Mouse (Mus musculus): ENCODE results near the gene 1700061G19Rik. TPM values are rescaled to one million over a fixed set of nuclear protein-coding genes. Genes with fewer than 3 reads are reported as not detected.

Gene 1700061G19Rik
- total and polyA plus RNA-seq, 3 experiments, result 0.27 to 0.68 TPM; not detected in 1

DNA sequence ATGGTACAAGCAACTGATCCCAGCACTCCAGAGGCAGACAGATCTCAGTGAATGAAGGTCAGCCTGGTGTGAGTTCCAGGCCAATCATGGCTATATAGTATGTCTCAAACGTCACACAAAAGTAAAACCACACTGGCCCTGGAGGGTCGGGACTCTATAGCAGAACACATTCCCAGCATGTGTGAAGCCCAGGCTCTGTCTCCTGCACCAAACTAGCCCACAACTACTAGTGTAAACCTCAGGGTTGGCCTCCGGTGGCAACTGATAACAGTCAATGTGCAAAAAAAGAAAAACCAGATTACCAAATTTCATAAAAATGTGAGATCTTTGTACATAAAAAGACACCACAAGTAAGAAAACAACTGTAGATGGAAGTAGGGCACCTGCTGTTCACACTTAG, 37.7 kb downstream of the 1700061G19Rik start:
- no peaks in the 10 kb centered on the region; a peak in 2 of 4 replicates for H3K4me1 ChIP-seq (ENCODE audit: control insufficient read depth in 1 of 2, insufficient read depth in 2 of 2, low read length in 2 of 2)
- H3K9me3 ChIP-seq (replicated peaks; ENCODE audit: insufficient read depth, low read length), result no peaks in the 10 kb centered on the region
- H3K27ac ChIP-seq (ENCODE audit: control insufficient read depth, low read depth, low read length), result no peak overlapping the region
- H3K79me2 ChIP-seq (ENCODE audit: control insufficient read depth, insufficient read depth, low read length, poor library complexity), result no peaks in the 10 kb centered on the region
- DNase-seq (ENCODE audit: low read depth, low spot score), result no peak
- TF ChIP-seq SIN3A (IDR thresholded peaks at IDR 0.05; ENCODE audit: low read length) (no peak), TCF12 (IDR thresholded peaks at IDR 0.05; ENCODE audit: low read depth, low read length) (no peak), NRF1 (IDR thresholded peaks at IDR 0.05; ENCODE audit: insufficient read depth, low read depth, low read length, poor library complexity, severe bottlenecking) (no peak), RCOR1 (IDR thresholded peaks at IDR 0.05; ENCODE audit: low read depth, low read length) (no peak), TAL1 (IDR thresholded peaks at IDR 0.05; ENCODE audit: low read length) (no peak), TBP (IDR thresholded peaks at IDR 0.05; ENCODE audit: low read depth, low read length) (no peak), ELF1 (IDR thresholded peaks at IDR 0.05; ENCODE audit: low read depth, low read length) (no peak), HCFC1 (IDR thresholded peaks at IDR 0.05; ENCODE audit: low read depth, low read length) (no peak), EP300 (IDR thresholded peaks at IDR 0.05; ENCODE audit: low read depth in 1 of 2, low read length in 2 of 2) (no peak), KAT2A (conservative IDR thresholded peaks at IDR 0.05; ENCODE audit: low read depth, low read length) (no peak), ZNF384 (IDR thresholded peaks at IDR 0.05; ENCODE audit: low read depth, low read length) (no peak), CHD1 (IDR thresholded peaks at IDR 0.05; ENCODE audit: low read depth, low read length) (no peak), GABPA (IDR thresholded peaks at IDR 0.05; ENCODE audit: low read depth, low read length) (no peak), NELFE (IDR thresholded peaks at IDR 0.05; ENCODE audit: low read depth, low read length) (no peak), GATA1 (IDR thresholded peaks at IDR 0.05; ENCODE audit: low read depth, low read length) (no peak), MYB (IDR thresholded peaks at IDR 0.05; ENCODE audit: low read depth, low read length) (no peak), MAZ (IDR thresholded peaks at IDR 0.05; ENCODE audit: low read depth, low read length) (no peak), MAFK (IDR thresholded peaks at IDR 0.05; ENCODE audit: borderline replicate concordance, low read depth, low read length) (no peak), ZC3H11A (IDR thresholded peaks at IDR 0.05; ENCODE audit: low read depth, low read length) (no peak)
- no peak overlapping the region for H3K4me3 ChIP-seq (ENCODE audit: control insufficient read depth in 1 of 2, insufficient read depth in 1 of 2, low read depth in 2 of 2, low read length in 2 of 2)
- no peaks in the 10 kb centered on the region for H3K27me3 ChIP-seq (ENCODE audit: control insufficient read depth in 1 of 2, insufficient read depth in 2 of 2, low read length in 2 of 2)
- no peak overlapping the region for H3K9ac ChIP-seq (ENCODE audit: control insufficient read depth, low read depth, low read length, poor library complexity, severe bottlenecking)
- H3K36me3 ChIP-seq (ENCODE audit: control insufficient read depth in 1 of 2, insufficient read depth in 2 of 2, low read length in 2 of 2), result peaks cover 0 to 6% of the 10 kb centered on the region in 2 experiments; a peak in 1 of 4 replicates

GRCm38 (mm10) chr17:56913444-56913843, 38.2 kb downstream of the 1700061G19Rik start:
- H3K9me3 ChIP-seq (replicated peaks; ENCODE audit: insufficient read depth, low read length), result no peaks in the 10 kb centered on the region
- DNase-seq (ENCODE audit: low read depth, low spot score), result no peak
- H3K79me2 ChIP-seq (ENCODE audit: control insufficient read depth, insufficient read depth, low read length, poor library complexity), result no peaks in the 10 kb centered on the region
- no peaks in the 10 kb centered on the region for H3K27me3 ChIP-seq (ENCODE audit: control insufficient read depth in 1 of 2, insufficient read depth in 2 of 2, low read length in 2 of 2)
- no peak overlapping the region for H3K27ac ChIP-seq (ENCODE audit: control insufficient read depth, low read depth, low read length)
- no peak for TF ChIP-seq ETS1 (IDR thresholded peaks at IDR 0.05; ENCODE audit: low read depth, low read length)
- peaks cover 0 to 6% of the 10 kb centered on the region in 2 experiments; a peak in 2 of 4 replicates for H3K36me3 ChIP-seq (ENCODE audit: control insufficient read depth in 1 of 2, insufficient read depth in 2 of 2, low read length in 2 of 2)
- no peak overlapping the region for H3K9ac ChIP-seq (ENCODE audit: control insufficient read depth, low read depth, low read length, poor library complexity, severe bottlenecking)
- no peaks in the 10 kb centered on the region; a peak in 2 of 4 replicates for H3K4me1 ChIP-seq (ENCODE audit: control insufficient read depth in 1 of 2, insufficient read depth in 2 of 2, low read length in 2 of 2)
- no peak overlapping the region for H3K4me3 ChIP-seq (ENCODE audit: control insufficient read depth in 1 of 2, insufficient read depth in 1 of 2, low read depth in 2 of 2, low read length in 2 of 2)

All from MEL (cell line).